Mouse (Mus musculus) gastrocnemius, postnatal 10 days (tissue): Measurements from ENCODE around the gene 4430402I18Rik. TPM values are rescaled to one million over a fixed set of nuclear protein-coding genes. Genes with fewer than 3 reads are reported as not detected.

ENCODE experiments used
- DNase-seq: peaks from one replicate; pipeline ENCODE4 v3.0.0; 2021; ENCODE audit warnings: mixed read lengths
- total RNA-seq, 2 experiments: library from RNA; stranded (reverse); gene quantifications; 2 replicates each; pipeline ENCODE4 v1.2.3; 2021

4430402I18Rik gene
- total RNA-seq, 2 experiments from 2014 or later = 0.66 to 1.1 TPM

- no peak for DNase-seq
Measured at GRCm38 (mm10) chr19:28900771-28901170, 66.8 kb downstream of the 4430402I18Rik start.

- no peak for DNase-seq
Measured at GRCm38 (mm10) chr19:28897497-28897896, 70.1 kb downstream of the 4430402I18Rik start.

- DNase-seq = no peak
Measured at GRCm38 (mm10) chr19:28896639-28897038, 71.0 kb downstream of the 4430402I18Rik start.

GRCm38 (mm10) chr19:28891864-28892263 lies 75.7 kb downstream of the 4430402I18Rik start:
- DNase-seq = no peak

GRCm38 (mm10) chr19:28891238-28891637 lies 76.4 kb downstream of the 4430402I18Rik start:
- no peak for DNase-seq

GRCm38 (mm10) chr19:28889251-28889650 lies 78.3 kb downstream of the 4430402I18Rik start:
- DNase-seq = no peak

GRCm38 (mm10) chr19:28888496-28888895 lies 79.1 kb downstream of the 4430402I18Rik start:
- no peak for DNase-seq

- peak; percentile 52 for DNase-seq
Measured at GRCm38 (mm10) chr19:28883126-28883525, 84.5 kb downstream of the 4430402I18Rik start.

GRCm38 (mm10) chr19:28879476-28879875 lies 88.1 kb downstream of the 4430402I18Rik start:
- no peak for DNase-seq

- no peak for DNase-seq
Measured at GRCm38 (mm10) chr19:28870351-28870750, 97.2 kb downstream of the 4430402I18Rik start.

- no peak for DNase-seq
Measured at GRCm38 (mm10) chr19:28869251-28869855, 98.2 kb downstream of the 4430402I18Rik start.

GRCm38 (mm10) chr19:28865501-28865900 lies 102.1 kb downstream of the 4430402I18Rik start:
- no peak for DNase-seq

- no peak for DNase-seq
Measured at GRCm38 (mm10) chr19:28864981-28865380, 102.6 kb downstream of the 4430402I18Rik start.

GRCm38 (mm10) chr19:28863626-28864025 lies 104.0 kb downstream of the 4430402I18Rik start:
- no peak for DNase-seq

- DNase-seq = no peak
Measured at GRCm38 (mm10) chr19:28860246-28860645, 107.4 kb downstream of the 4430402I18Rik start.

- no peak for DNase-seq
Measured at GRCm38 (mm10) chr19:28854831-28855230, 112.8 kb downstream of the 4430402I18Rik start.

- no peak for DNase-seq
Measured at GRCm38 (mm10) chr19:28852001-28852400, 115.6 kb downstream of the 4430402I18Rik start.

GRCm38 (mm10) chr19:28850510-28850909 lies 117.1 kb downstream of the 4430402I18Rik start:
- no peak for DNase-seq

GRCm38 (mm10) chr19:28844946-28845710 lies 122.5 kb downstream of the 4430402I18Rik start:
- peak; percentile 31 for DNase-seq
